Mouse (Mus musculus): ENCODE measurements around the gene Ube2n. TPM values are rescaled to one million over a fixed set of nuclear protein-coding genes. Genes with fewer than 3 reads are reported as not detected.
"Not testable (repeated sequence)": the region's sequence is repeated elsewhere in the genome, so short reads cannot be mapped to it uniquely, and the experiment has no call there.

Gene Ube2n
- polyA plus RNA-seq, 1 experiment from 2014 or later: 424 TPM

- Histone ChIP-seq H3K27ac (replicated peaks; ENCODE audit: low read depth, low read length) (no peak overlapping the region), H3K4me3 (ENCODE audit: low read depth, low read length) (no peak overlapping the region), H3K27me3 (ENCODE audit: control insufficient read depth, insufficient read depth, low read length) (no peaks in the 10 kb centered on the region), H3K9me3 (ENCODE audit: control insufficient read depth, low read length) (no peaks in the 10 kb centered on the region), H3K9ac (ENCODE audit: low read length) (no peak overlapping the region), H3K36me3 (ENCODE audit: control insufficient read depth, insufficient read depth, low read length) (peaks cover 6% of the 10 kb centered on the region; the same call in 1 of the 2 replicates), H3K4me2 (ENCODE audit: low read depth, severe bottlenecking) (no peak overlapping the region), H3K4me1 (ENCODE audit: control insufficient read depth, insufficient read depth, low read length) (no peaks in the 10 kb centered on the region)
- WGBS: 86% methylated on average over 2 of the region's 2 CpGs
- ATAC-seq (ENCODE audit: insufficient number of reproducible peaks, low FRiP score, low TSS enrichment, low read depth) (no peak), DNase-seq (ENCODE audit: low spot score) (no peak)
Measured at GRCm38 (mm10) chr10:95544651-95545050, 29.7 kb downstream of the Ube2n start.

DNA sequence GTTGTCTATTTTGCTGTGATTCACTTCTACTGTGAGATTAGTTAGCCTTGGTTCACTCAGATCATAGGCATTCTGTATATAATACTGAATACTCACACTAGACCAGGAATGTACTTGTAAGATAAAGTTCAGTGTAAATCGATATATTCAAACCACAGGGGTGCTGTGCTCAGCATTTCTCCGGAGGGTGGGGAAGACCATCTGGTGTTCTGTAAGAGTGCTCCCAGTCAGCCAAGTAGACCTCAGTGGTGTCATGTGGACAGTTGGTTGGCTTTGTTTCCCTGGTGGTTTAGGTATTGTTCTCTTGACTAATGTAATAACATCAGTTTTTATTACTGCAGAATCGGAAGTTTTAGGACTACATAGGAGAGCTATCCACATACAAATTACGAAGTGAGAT, 30.1 kb downstream of the Ube2n start:
- H3K9ac ChIP-seq (ENCODE audit: low read length): no peak overlapping the region
- no peak overlapping the region for H3K4me3 ChIP-seq (ENCODE audit: low read depth, low read length)
- H3K4me2 ChIP-seq (ENCODE audit: low read depth, severe bottlenecking): no peak overlapping the region
- H3K4me1 ChIP-seq (ENCODE audit: control insufficient read depth, insufficient read depth, low read length): no peaks in the 10 kb centered on the region
- ATAC-seq (ENCODE audit: insufficient number of reproducible peaks, low FRiP score, low TSS enrichment, low read depth) (no peak), DNase-seq (ENCODE audit: low spot score) (no peak)
- H3K27ac ChIP-seq (replicated peaks; ENCODE audit: low read depth, low read length): no peak overlapping the region
- H3K27me3 ChIP-seq (ENCODE audit: control insufficient read depth, insufficient read depth, low read length): no peaks in the 10 kb centered on the region
- H3K36me3 ChIP-seq (ENCODE audit: control insufficient read depth, insufficient read depth, low read length): peaks cover 6% of the 10 kb centered on the region; the same call in 1 of the 2 replicates
- H3K9me3 ChIP-seq (ENCODE audit: control insufficient read depth, low read length): no peaks in the 10 kb centered on the region
- 90% methylated on average over 4 of the region's 4 CpGs for WGBS

- DNase-seq (ENCODE audit: low spot score): no peak
Measured at GRCm38 (mm10) chr10:95546178-95546577, 31.2 kb downstream of the Ube2n start.

GRCm38 (mm10) chr10:95548154-95548826, 33.3 kb downstream of the Ube2n start:
- ATAC-seq (ENCODE audit: insufficient number of reproducible peaks, low FRiP score, low TSS enrichment, low read depth) (no peak), DNase-seq (ENCODE audit: low spot score) (no peak)
- Histone ChIP-seq H3K27ac (replicated peaks; ENCODE audit: low read depth, low read length) (no peak overlapping the region), H3K4me3 (ENCODE audit: low read depth, low read length) (no peak overlapping the region), H3K9ac (ENCODE audit: low read length) (no peak overlapping the region), H3K4me2 (ENCODE audit: low read depth, severe bottlenecking) (no peak overlapping the region), H3K27me3 (ENCODE audit: control insufficient read depth, insufficient read depth, low read length) (no peaks in the 10 kb centered on the region), H3K4me1 (ENCODE audit: control insufficient read depth, insufficient read depth, low read length) (no peaks in the 10 kb centered on the region), H3K9me3 (ENCODE audit: control insufficient read depth, low read length) (no peaks in the 10 kb centered on the region), H3K36me3 (ENCODE audit: control insufficient read depth, insufficient read depth, low read length) (peaks cover 9% of the 10 kb centered on the region; the same call in 1 of the 2 replicates)
- 90% methylated on average over 11 of the region's 11 CpGs for WGBS

More at GRCm38 (mm10) chr10:95546178-95546577, 31.2 kb downstream of the Ube2n start:
- peaks cover 8% of the 10 kb centered on the region; the same call in 1 of the 2 replicates for H3K36me3 ChIP-seq (ENCODE audit: control insufficient read depth, insufficient read depth, low read length)
- no peaks in the 10 kb centered on the region for H3K4me1 ChIP-seq (ENCODE audit: control insufficient read depth, insufficient read depth, low read length)
- H3K27me3 ChIP-seq (ENCODE audit: control insufficient read depth, insufficient read depth, low read length): no peaks in the 10 kb centered on the region
- no peak overlapping the region for H3K4me2 ChIP-seq (ENCODE audit: low read depth, severe bottlenecking)
- WGBS: 92% methylated on average over 2 of the region's 2 CpGs
- ATAC-seq (ENCODE audit: insufficient number of reproducible peaks, low FRiP score, low TSS enrichment, low read depth): no peak
- no peak overlapping the region for H3K4me3 ChIP-seq (ENCODE audit: low read depth, low read length)
- H3K9me3 ChIP-seq (ENCODE audit: control insufficient read depth, low read length): no peaks in the 10 kb centered on the region
- H3K9ac ChIP-seq (ENCODE audit: low read length): no peak overlapping the region
- no peak overlapping the region for H3K27ac ChIP-seq (replicated peaks; ENCODE audit: low read depth, low read length)

GRCm38 (mm10) chr10:95549080-95549479, 34.1 kb downstream of the Ube2n start:
- WGBS: 85% methylated on average over 5 of the region's 5 CpGs
- H3K36me3 ChIP-seq (ENCODE audit: control insufficient read depth, insufficient read depth, low read length); H3K4me2 ChIP-seq (ENCODE audit: low read depth, severe bottlenecking); H3K9me3 ChIP-seq (ENCODE audit: control insufficient read depth, low read length); H3K4me3 ChIP-seq (ENCODE audit: low read depth, low read length); H3K27me3 ChIP-seq (ENCODE audit: control insufficient read depth, insufficient read depth, low read length); H3K27ac ChIP-seq (replicated peaks; ENCODE audit: low read depth, low read length); H3K9ac ChIP-seq (ENCODE audit: low read length); DNase-seq (ENCODE audit: low spot score); ATAC-seq (ENCODE audit: insufficient number of reproducible peaks, low FRiP score, low TSS enrichment, low read depth); H3K4me1 ChIP-seq (ENCODE audit: control insufficient read depth, insufficient read depth, low read length): not testable (repeated sequence)

DNA sequence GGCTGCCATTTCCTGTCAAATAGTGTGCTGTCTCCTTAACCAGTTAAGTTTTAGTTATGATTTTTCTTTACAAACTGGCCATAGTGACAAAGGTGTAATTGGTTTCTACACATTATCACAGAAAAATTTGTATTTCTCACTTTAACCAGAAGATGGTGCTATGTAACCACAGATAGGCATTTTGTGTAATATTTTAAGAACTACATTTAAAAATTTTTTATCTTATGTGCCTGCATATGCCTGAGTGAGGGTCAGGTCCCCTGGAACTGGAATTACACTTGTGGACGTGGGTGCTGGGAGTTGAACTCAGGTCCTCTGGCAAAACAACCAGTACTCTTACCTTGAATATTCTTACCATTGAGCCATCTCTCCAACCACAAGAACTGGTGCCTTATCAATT, 35.6 kb downstream of the Ube2n start:
- ATAC-seq (ENCODE audit: insufficient number of reproducible peaks, low FRiP score, low TSS enrichment, low read depth) (no peak), DNase-seq (ENCODE audit: low spot score) (no peak)
- Histone ChIP-seq H3K4me3 (ENCODE audit: low read depth, low read length) (no peak overlapping the region), H3K9me3 (ENCODE audit: control insufficient read depth, low read length) (no peaks in the 10 kb centered on the region), H3K27ac (replicated peaks; ENCODE audit: low read depth, low read length) (no peak overlapping the region), H3K9ac (ENCODE audit: low read length) (no peak overlapping the region), H3K4me1 (ENCODE audit: control insufficient read depth, insufficient read depth, low read length) (no peaks in the 10 kb centered on the region), H3K27me3 (ENCODE audit: control insufficient read depth, insufficient read depth, low read length) (no peaks in the 10 kb centered on the region), H3K36me3 (ENCODE audit: control insufficient read depth, insufficient read depth, low read length) (peaks cover 10% of the 10 kb centered on the region), H3K4me2 (ENCODE audit: low read depth, severe bottlenecking) (no peak overlapping the region)
- WGBS: 89% methylated on average over 1 of the region's 1 CpGs

DNA sequence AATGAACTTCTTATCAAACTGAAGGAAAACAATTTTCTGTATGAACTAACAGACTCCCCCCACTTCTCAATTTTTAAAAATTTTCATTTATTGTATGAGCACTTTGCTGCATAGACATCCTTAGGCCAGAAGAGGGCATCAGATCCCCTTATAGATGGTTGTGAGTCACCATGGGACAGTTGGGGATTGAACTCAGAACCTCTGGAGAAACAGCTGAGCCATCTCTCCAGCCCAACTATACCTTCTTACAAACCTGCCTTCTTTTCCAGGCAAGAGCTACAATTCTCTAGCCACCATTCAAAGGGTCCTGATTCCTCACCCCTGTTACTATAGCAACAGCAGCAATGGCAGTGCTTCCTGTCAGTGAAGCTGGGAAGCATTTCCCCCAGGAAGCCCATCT, 36.8 kb downstream of the Ube2n start:
- no peak for DNase-seq (ENCODE audit: low spot score)
- H3K9me3 ChIP-seq (ENCODE audit: control insufficient read depth, low read length): no peaks in the 10 kb centered on the region
- H3K4me1 ChIP-seq (ENCODE audit: control insufficient read depth, insufficient read depth, low read length): no peaks in the 10 kb centered on the region
- H3K27ac ChIP-seq (replicated peaks; ENCODE audit: low read depth, low read length): no peak overlapping the region
- H3K4me3 ChIP-seq (ENCODE audit: low read depth, low read length): no peak overlapping the region
- H3K4me2 ChIP-seq (ENCODE audit: low read depth, severe bottlenecking): no peak overlapping the region
- H3K36me3 ChIP-seq (ENCODE audit: control insufficient read depth, insufficient read depth, low read length): peaks cover 7% of the 10 kb centered on the region
- no peak overlapping the region for H3K9ac ChIP-seq (ENCODE audit: low read length)
- ATAC-seq (ENCODE audit: insufficient number of reproducible peaks, low FRiP score, low TSS enrichment, low read depth): no peak
- H3K27me3 ChIP-seq (ENCODE audit: control insufficient read depth, insufficient read depth, low read length): no peaks in the 10 kb centered on the region

GRCm38 (mm10) chr10:95552326-95552725, 37.4 kb downstream of the Ube2n start:
- ATAC-seq (ENCODE audit: insufficient number of reproducible peaks, low FRiP score, low TSS enrichment, low read depth) (no peak), DNase-seq (ENCODE audit: low spot score) (no peak)
- WGBS: 68% methylated on average over 3 of the region's 3 CpGs
- no peak overlapping the region for H3K27ac ChIP-seq (replicated peaks; ENCODE audit: low read depth, low read length)
- no peak overlapping the region for H3K9ac ChIP-seq (ENCODE audit: low read length)
- H3K36me3 ChIP-seq (ENCODE audit: control insufficient read depth, insufficient read depth, low read length): peaks cover 7% of the 10 kb centered on the region
- no peaks in the 10 kb centered on the region for H3K4me1 ChIP-seq (ENCODE audit: control insufficient read depth, insufficient read depth, low read length)
- no peak overlapping the region for H3K4me3 ChIP-seq (ENCODE audit: low read depth, low read length)
- no peaks in the 10 kb centered on the region for H3K9me3 ChIP-seq (ENCODE audit: control insufficient read depth, low read length)
- no peaks in the 10 kb centered on the region for H3K27me3 ChIP-seq (ENCODE audit: control insufficient read depth, insufficient read depth, low read length)
- H3K4me2 ChIP-seq (ENCODE audit: low read depth, severe bottlenecking): no peak overlapping the region

- Histone ChIP-seq H3K27me3 (ENCODE audit: control insufficient read depth, insufficient read depth, low read length) (no peaks in the 10 kb centered on the region), H3K9ac (ENCODE audit: low read length) (no peak overlapping the region), H3K36me3 (ENCODE audit: control insufficient read depth, insufficient read depth, low read length) (peaks cover 5% of the 10 kb centered on the region), H3K4me2 (ENCODE audit: low read depth, severe bottlenecking) (no peak overlapping the region), H3K27ac (replicated peaks; ENCODE audit: low read depth, low read length) (no peak overlapping the region), H3K4me3 (ENCODE audit: low read depth, low read length) (no peak overlapping the region), H3K9me3 (ENCODE audit: control insufficient read depth, low read length) (no peaks in the 10 kb centered on the region), H3K4me1 (ENCODE audit: control insufficient read depth, insufficient read depth, low read length) (no peaks in the 10 kb centered on the region)
- 85% methylated on average over 11 of the region's 11 CpGs for WGBS
- no peak for DNase-seq (ENCODE audit: low spot score)
- no peak for ATAC-seq (ENCODE audit: insufficient number of reproducible peaks, low FRiP score, low TSS enrichment, low read depth)
Measured at GRCm38 (mm10) chr10:95555866-95556265, 40.9 kb downstream of the Ube2n start.
